Mouse (Mus musculus) cerebellum, adult 9-10 months (tissue): ENCODE results near the gene Tubb4b.
A peak's percentile ranks its signal among the peaks of the same experiment; 100 is the strongest.

Source experiments
- DNase-seq: peaks from one replicate; pipeline ENCODE4 v3.0.0; 2022

The Tubb4b gene

DNA sequence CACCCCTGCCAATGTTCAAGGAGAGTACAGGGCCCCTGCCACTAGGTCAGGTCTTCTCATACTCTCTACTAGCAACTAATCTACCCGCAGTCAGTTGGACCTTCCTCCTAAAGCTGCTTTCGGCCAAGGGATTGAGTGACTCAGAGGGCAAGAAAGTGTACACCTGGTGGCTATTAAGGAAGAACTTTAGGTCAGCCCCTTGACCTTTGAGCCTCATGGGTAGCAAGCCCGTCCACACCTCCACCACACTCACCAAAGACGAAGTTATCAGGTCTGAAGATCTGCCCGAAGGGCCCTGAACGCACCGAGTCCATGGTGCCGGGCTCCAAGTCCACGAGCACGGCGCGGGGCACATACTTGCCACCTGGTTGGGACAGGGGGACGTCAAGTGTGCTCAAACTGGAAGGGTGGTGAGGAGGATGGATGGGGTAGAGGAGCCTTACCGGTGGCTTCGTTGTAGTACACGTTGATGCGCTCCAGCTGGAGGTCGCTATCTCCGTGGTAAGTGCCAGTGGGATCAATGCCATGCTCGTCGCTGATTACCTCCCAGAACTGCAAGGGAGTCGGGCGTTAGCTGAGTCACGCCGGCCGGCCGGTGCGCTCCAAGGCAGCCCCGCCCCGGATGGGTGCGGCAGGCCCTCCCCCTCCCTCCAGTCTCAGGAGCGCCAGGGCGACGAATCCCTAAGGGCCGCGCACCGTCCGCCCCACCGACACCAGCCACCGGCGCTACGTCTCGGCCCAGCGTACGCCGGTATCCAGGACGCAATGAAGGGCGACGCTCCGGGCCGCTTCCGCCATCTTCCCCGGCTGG lies 616 bp downstream of the Tubb4b start:
- peak; percentile 79 for DNase-seq

DNA sequence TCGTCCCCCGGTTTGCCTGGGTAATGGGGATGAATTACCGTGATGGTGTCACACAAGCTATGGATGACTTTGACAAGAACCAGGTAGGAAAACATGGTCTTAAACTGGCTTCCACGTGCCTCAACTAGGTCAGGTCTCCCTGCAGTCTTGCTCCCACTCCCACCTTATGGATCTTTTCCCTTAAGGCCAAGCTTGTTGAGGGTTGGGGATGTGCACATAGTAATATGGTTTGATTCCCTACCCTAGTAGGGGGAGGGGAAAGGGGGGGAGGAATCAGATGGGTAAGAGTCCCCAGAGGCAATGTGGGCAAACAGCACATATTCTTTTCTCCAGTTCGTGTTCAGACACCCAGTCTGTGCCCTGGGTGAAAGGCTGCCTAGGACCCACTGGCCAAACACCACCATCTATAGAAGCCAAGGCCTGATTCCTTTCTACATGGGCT lies 3.1 kb downstream of the Tubb4b start:
- no peak for DNase-seq

DNA sequence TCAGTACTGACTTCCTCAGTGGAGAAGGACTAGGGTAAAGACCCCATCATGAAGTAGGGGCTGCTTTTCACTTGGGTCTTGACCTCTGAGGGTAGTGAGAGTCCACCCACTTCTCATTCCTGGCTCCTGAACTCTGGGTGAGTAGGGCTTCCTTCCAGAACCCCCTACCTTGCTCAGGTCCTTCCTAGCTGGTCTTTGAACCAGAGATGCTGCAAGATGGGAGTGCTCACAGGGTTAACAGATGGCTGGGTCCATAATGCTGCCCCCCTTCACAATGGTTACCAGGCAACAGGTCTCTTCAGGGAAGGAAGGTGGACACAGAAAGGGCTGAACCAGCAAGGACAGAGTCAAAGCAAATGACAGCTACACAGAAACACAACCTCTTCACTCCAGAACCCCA lies 6.1 kb downstream of the Tubb4b start, which contains the start of gene Fam166a:
Fam166a (plus strand) TSS at position 301 of the 400 bp plus-strand sequence.
- no peak for DNase-seq

DNA sequence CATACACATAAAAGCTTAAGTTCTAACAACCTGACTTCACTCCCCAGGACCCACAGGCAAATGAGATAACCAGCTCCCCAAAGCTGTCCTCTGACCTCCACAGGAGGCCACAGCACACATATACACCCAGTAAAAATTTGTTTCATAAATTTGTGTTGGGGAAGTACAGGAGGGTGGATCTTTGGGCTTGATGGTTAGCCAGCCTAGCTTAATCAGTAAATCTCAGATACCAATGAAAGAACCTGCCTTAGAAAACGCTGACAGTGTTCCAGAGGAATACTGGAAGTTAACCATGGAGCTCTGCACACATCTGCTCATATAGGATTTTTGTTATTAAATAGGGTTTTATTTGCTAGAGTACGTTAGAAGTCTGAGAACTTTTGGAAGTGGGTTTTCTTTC lies 6.8 kb downstream of the Tubb4b start:
- no peak for DNase-seq

DNA sequence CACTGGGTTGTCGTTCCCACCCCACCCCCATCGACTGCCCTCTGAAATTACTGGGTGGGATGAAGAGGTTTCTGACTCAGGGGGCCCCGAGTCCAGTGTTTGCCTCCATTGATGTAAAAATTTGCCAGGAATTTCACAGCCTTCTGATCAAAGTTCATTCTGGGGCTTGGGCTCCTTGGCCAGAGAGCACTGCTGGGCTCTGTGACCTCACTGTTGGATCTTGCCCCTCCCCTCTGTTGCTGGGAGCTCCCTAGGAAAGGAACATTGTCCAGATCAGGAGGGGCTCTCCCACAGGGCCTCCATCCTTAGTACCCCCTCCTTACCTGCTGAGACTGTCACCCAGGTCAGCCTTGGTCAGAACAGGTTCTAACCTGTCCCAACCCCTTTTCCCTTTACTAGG lies 10.1 kb downstream of the Tubb4b start, which contains the start of gene Stpg3:
Stpg3 (minus strand) TSS at position 194 of the 400 bp plus-strand sequence.
- no peak for DNase-seq

DNA sequence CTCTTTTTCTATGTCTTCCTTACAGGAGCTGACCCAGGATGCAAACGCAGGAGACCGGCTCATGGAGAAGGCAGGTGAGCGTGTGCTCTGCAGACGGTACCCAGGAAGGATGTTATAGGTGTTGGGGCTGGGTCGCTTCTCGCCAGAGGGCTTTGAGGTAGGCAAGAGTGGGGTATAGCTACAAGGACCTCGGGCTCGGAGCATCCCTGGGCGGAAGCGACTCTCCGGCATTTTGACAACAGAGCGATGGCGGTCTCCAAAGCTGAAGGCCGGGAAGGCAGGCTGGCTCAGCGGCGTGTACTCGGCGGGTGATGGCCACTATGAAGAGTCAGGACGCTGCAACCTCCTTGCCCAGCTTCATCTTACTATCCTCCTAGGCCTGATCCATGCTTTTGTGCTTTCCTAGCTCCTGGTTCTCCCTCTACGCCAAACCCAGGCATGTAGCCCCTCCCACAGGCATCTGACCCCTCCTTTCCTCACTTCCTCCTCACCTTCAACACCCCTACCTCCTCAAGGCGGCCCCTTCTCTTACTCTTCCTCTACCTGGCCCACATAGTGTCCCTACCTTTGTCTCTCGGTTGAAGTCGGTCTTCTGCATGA lies 11.1 kb downstream of the Tubb4b start:
- DNase-seq, result no peak

DNA sequence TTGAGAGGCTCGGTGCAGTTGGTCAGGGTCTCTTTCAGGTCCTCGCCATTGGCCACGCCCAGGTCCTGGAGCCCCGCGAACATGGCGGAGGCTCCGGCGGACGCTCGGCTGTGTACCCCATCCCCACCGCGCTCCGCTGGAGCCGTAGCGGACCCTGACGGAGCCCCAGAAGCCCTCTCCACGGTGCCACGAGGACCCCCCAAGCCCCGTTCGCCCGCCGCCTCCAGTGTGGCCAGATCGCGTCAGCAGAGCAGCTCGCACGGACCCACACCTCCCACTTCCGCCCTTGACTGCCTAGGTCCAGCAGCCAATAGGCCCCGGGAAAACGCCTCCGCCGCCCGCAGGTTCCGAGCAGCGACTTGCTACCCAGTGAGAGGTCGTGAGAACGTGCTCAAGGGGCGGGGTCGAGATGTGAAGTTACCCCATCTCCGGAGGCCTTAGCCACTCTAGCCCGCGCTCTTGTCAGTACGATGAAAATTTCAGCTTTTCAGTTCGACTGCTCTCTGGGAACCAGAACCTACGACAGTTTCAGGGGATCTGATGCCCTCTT lies 13.3 kb downstream of the Tubb4b start, which contains the start of gene Nelfb:
Nelfb (minus strand) TSS at position 369 of the 550 bp plus-strand sequence.
- peak; percentile 87 for DNase-seq

DNA sequence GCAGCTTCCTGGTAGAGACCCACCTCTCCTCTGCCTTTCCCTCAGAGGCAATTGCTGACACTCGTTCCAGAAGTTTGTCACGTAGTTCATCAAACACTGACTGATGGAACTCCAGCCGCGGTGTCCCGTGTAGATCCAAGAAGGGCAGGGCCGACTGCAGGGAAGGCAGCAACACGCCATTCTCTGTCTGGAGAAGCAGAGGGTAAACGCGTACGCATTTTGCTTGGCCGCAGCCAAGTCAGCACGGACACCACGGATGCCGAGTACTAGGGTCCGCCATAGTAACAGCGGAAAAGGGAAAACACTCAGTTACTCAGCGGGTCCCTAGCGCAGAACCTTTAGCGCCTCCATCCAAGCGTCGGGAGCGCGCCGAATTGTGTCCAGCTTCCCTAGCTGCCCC lies 13.8 kb downstream of the Tubb4b start:
- DNase-seq, result no peak

DNA sequence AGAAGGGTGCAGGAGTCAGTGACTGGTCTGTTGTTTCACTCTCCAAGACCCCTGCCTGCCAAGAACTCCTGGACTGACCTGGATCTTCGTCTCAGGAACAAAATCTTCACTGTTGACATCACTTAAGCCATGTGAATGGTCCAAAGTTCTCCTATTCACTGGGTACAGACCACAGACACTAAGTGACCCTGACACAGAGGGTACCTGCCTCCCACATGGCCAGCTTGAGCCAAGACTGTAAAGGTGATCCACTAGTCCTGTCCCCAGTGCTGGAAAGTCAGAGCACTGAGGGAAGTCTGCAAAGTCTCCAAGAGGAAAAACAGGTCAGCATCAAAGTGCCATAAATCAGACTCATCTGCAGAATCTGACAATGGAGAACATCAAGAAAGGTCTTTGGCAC lies 16.9 kb downstream of the Tubb4b start:
- DNase-seq, result no peak

DNA sequence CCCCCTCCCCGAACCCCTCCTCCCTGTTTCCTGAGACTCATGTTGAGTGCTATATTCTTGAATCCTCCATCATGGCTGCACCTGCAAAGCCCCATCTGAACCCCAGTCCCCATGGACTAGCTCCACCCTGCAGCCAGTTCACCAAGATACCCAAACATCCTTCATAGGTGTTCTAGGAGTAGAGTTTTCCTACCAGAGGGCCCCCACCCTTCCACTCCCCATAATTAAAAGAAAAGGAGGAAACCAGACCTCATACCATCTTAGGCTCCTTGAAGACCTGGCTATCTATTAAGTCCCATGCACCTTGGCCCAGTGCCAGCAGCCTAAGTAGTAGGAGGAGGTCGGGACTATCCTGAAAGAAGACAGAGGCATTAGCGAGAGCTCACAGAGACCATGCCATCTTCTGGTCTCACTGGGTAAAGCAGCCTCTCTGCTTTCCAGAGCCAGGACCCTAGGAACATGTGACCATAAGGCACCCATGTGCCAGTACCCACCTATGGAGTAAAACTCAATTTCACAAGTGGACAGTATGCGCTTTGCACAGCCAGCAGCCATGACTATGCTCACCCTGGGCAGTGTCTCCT lies 20.8 kb downstream of the Tubb4b start:
- no peak for DNase-seq

DNA sequence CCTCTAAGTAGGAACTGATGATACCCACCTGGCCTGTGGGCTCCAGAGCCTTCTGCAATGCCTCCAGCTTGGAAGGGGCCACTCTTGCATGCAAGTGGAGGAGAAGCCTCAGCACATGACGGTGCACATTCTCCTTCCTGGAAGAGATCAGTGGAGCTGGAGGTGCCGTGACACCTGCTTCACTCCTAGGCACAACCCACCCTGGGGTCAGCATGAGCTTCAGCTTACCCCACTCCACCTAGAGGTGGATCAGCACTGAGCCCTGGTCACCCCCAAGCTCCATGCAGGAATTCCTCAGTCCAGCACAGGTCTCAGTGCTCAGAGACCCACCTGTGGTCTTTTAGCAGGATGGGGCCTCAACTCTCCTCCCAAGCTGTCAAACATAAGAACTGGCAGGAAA lies 23.9 kb downstream of the Tubb4b start:
- no peak for DNase-seq

DNA sequence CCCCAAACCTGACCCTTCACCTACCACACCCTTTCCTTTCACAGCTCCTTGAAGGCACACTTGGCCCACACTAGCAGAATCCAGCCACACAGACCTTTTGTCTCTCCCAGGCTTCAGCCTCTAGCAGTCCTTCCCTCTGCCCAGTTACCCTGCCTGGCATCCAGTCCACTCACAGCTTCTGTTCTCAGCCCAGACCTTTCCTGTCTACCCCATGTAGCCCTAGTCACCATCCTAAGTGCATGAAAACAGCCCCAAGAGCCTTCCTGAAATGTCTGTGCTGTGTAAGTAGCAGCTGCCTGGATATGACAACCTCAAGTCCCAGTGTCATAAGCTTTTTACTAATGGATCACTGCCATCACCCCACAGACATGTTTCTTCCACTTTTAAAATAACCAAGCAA lies 26.6 kb downstream of the Tubb4b start:
- no peak for DNase-seq

DNA sequence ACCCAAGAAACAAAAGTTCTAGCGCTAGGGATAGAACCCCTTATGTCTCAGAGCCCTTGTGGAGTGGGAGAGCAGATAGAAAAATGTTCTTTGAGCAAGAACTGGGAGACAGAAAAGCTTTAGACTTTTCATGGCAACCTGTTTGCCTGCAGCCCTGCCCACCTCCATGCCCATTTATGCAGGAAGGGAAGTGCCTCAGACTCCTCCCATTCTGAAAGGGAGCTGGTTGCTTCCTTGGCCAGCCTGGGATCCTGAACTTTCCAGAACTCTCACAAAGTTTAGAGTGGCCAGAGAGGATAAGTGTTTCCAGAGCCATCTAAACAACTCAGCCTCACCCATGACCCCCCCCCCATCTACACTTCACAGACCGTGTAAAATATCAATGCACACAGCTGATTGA lies 27.3 kb downstream of the Tubb4b start:
- DNase-seq, result no peak

DNA sequence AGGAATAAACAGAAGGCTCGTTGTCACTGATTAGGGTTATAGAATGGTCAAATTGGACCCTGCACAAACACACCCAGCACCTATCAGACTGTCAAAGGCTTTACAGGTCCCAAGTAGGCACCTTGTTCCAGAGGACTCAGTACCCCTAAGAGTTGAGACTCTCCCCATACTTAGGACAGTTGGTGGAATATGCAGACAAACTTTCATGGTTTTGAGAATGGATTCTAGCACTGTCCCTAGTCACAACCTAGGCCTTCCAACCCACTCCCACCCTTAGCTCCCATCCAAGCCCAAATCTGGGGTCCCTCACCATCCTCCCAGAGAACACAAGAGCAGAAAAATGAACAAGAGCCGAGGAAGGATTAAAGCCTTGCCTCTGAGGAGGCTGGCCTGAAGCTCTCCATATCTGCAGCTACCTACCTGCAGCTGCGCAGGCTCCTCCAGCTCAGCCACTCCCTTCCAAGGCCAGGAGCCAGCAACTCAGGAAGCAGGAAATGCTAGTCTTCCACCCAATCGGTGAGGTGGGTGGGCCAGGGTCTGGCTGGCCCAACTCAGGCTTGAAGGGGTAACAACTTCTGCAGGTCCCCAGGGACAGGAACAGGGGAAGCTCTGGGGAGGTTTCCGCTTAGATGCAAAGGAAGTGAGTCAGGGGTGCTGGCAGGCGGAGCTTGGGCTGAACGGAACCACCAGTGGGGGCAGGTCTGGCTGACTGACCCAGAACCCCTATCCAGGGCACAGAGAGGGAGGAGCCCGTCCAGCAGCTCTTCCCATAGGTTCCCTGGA lies 28.1 kb downstream of the Tubb4b start, which contains the start of gene Tor4a:
Tor4a (minus strand) TSS at position 715 of the 783 bp plus-strand sequence.
- DNase-seq, result no peak

DNA sequence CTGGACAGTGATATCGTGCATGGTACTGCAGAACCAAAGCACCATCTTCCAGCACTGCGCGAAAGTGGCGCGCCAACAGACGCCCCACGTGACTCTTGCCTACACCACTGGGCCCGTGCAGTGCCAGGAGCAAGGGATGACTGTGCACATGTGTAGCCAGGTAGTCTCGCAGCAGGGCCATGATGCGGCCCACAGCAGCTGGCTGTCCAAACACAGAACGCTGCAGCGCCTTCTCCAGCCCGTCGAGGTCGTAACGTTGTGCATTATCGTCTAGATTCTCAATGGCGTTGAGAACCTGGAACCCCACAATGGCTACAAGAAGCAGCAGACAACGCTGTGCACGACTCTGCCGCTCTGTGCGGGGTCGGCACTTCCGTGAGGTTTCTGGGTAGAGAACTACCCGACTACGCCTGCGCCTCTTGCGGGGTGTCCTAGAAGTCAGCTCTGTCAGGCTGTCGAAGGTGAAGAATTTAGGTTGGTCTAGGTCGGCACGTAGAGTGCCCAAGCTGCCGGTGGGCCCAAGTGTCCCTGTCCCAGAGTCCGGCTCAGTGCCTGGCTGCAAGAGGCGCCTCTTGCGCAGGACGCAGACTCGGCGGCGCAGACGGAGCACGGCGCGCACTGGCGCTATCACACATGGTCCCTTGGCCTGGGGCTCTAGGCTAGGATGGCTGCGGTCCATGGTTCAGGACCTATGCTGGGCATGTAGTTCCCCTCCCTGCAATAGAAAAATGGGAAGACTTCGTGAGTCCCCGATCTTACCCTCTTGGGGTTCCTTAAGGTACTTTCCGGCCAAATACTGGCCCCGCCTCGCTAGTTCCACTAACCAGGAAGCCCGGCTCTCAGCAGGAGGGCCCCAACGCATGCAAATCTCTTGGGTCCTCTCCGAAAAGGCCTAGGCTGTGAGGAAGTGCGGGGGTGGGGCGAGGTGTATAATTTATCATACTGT lies 29.0 kb downstream of the Tubb4b start:
- no peak for DNase-seq

DNA sequence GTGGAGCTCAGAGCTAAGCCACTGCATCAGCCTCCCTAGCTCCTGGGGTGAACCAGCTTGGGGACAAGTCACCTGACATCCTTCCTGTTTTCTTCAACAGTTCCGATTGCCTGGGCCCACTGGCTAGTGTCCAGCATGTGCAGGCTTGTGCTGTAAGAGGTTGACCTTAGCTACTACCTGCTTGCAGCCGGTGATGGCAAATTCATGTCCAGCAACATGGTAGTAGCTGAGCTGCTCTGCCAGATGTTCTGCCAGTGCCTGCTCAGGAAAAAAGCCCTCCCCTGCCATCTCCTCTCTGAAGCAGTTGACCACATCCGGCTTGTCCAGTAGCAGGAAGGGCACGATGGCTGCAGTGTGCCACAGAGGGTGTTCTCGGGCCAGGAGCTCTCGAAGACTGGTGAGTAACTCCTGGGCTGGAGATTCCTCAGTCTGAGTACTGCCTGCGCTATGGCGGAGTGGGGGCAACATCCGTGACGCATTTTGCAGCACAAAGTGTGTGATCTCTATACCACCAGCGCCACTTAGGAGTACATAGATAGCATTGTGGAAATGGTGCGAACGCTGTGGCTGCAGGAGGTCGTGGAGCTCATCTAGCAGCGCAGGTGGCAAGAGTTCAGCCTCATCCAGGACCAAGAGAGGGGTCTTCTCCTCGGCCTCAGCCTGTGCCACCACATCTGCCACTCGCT lies 29.9 kb downstream of the Tubb4b start:
- no peak for DNase-seq

DNA sequence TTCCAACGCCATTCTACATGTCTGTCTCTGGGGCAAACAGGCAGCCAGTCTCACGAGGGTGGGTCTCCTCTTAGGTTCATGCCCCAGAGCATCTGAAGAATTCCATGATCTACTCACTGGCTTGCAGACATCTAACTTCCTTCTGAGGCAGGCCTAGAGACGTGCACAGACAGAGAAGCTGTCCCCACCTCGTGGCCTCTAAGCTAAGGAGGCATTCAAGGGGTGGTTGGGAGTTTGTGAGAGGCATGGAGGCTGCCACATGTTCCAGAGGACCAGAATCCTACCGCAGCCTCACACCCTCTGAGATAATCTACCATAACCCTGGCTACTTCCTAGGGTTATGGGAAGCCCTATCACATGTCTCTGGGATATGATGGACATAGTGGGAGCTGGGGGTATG lies 30.5 kb downstream of the Tubb4b start:
- DNase-seq, result no peak

DNA sequence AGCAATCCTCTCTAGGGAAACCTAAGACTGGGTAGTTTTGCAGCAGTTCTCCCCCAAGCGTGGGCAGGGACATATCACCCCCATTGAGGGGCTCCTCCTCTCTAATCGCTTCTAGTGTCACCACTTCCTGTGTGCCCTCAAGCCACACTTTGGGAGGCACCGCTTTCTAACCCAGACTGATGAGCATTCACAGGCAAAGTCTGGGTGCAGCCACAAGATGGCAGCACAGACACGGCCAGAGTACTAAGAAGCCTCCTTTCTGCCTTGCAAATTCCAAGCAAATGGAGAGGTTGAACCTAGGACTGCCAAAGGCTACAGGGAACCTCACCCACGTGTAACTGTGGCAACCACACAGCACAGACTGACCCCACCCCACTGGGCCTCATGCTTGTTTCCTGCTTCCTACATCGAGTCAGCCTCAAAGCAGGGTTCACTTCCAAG lies 31.2 kb downstream of the Tubb4b start:
- peak; percentile 90 for DNase-seq

DNA sequence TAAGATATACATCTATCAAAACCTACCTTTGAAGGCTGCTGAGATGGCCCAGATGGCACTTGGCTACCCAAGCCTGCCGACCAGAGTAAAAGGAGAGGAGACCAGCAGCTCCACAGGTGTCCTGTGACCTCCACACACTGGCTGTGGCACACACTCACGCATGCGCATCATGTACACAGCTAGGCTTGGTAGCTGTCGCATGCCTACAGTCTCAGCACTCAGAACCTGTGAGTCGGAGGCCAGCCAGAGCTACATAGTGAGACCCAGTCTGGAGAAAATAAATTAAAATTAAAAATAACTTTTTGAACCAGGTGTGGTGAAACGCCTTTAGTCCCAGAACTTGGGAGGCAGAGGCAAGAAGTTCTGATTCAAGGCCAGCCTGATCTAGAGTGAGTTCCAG lies 36.7 kb downstream of the Tubb4b start:
- DNase-seq, result no peak

DNA sequence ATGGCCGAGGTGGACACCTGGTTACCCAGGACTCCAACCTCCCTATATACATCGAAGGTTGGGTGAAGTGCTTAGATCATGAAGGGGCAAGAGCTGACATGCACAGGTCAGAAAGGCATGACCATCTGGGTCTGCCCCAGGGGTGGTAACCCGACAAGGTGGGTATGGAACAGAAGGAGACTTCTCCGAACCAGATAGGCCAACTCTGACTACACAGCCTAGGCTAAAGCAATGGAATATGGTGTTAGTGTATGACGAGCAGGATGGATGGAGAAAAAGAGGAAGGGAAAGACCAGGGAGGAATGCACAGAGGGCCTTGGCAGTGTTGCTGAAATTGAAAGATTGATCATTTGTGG lies 37.9 kb downstream of the Tubb4b start:
- DNase-seq, result no peak
